In genomic region chr9:95749461-95749928, GRCm38 (mm10) we compare ENCODE assay signal across 7 mouse cellular contexts. TPM values are rescaled to one million over a fixed set of nuclear protein-coding genes. Genes with fewer than 3 reads are reported as not detected.
DNase-seq lines count a peak whose midpoint lies in the region; ATAC-seq and TF ChIP-seq lines count a peak whose summit lies in the region.

No protein-coding gene starts in this region.

- no peaks in the 10 kb centered on the region for H3K36me3 ChIP-seq in heart, embryonic 13.5 days
- H3K36me3 ChIP-seq in lung, postnatal 0 days (ENCODE audit: insufficient read depth, low read length) = no peaks in the 10 kb centered on the region
- H3K36me3 ChIP-seq in stomach, embryonic 15.5 days = no peaks in the 10 kb centered on the region

- TF ChIP-seq EP300 in lung, postnatal 0 days (IDR thresholded peaks at IDR 0.05) = no peak

- H3K27me3 ChIP-seq in heart, embryonic 13.5 days (replicated peaks) = peaks cover 26% of the 10 kb centered on the region
- H3K27me3 ChIP-seq in lung, postnatal 0 days (replicated peaks; ENCODE audit: insufficient read depth, low read length) = peaks cover 4% of the 10 kb centered on the region; the same call in 1 of the 2 replicates
- peaks cover 6% of the 10 kb centered on the region; the same call in 1 of the 2 replicates for H3K27me3 ChIP-seq in stomach, embryonic 15.5 days (replicated peaks)

- WGBS in heart, embryonic 13.5 days = 2% methylated on average over 19 of the region's 34 CpGs
- WGBS in lung, postnatal 0 days = 3% methylated on average over 27 of the region's 34 CpGs
- WGBS in stomach, embryonic 15.5 days = 3% methylated on average over 33 of the region's 34 CpGs

- H3K4me3 ChIP-seq in heart, embryonic 13.5 days = peak overlapping the region; percentile 89
- H3K4me3 ChIP-seq in lung, postnatal 0 days (ENCODE audit: low read depth, low read length) = peak overlapping the region; percentile 80
- peak overlapping the region; percentile 79 for H3K4me3 ChIP-seq in stomach, embryonic 15.5 days (replicated peaks)

- H3K9me3 ChIP-seq in heart, embryonic 13.5 days = no peaks in the 10 kb centered on the region
- H3K9me3 ChIP-seq in lung, postnatal 0 days (ENCODE audit: low read length) = no peaks in the 10 kb centered on the region
- no peaks in the 10 kb centered on the region for H3K9me3 ChIP-seq in stomach, embryonic 15.5 days

- peaks cover 8% of the 10 kb centered on the region for H3K4me1 ChIP-seq in heart, embryonic 13.5 days
- no peaks in the 10 kb centered on the region for H3K4me1 ChIP-seq in lung, postnatal 0 days (ENCODE audit: insufficient read depth, low read depth, low read length)
- peaks cover 10% of the 10 kb centered on the region; the same call in 1 of the 2 replicates for H3K4me1 ChIP-seq in stomach, embryonic 15.5 days

- peak; percentile 5 to 14 for DNase-seq in B cell, adult 2 months
- DNase-seq in ES-CJ7 (ENCODE audit: low read depth, low spot score) = peak; percentile 24
- peak; percentile 20 for DNase-seq in embryo, embryonic 11 days
- peak; percentile 29 for DNase-seq in kidney, postnatal 10 days
- DNase-seq in lung, postnatal 0 days (ENCODE audit: low spot score) = peak; percentile 6

- TF ChIP-seq CTCF in lung, postnatal 0 days (IDR thresholded peaks at IDR 0.05) = no peak

- no peak overlapping the region for H3K27ac ChIP-seq in heart, embryonic 13.5 days (replicated peaks)
- 0 out of 2 replicates have a peak overlapping the region, but pooled peaks have one; percentile 51 for H3K27ac ChIP-seq in lung, postnatal 0 days (ENCODE audit: low read length)
- no peak overlapping the region for H3K27ac ChIP-seq in stomach, embryonic 15.5 days

- peak overlapping the region; percentile 87 for H3K4me2 ChIP-seq in heart, embryonic 13.5 days
- peak overlapping the region; percentile 95 for H3K4me2 ChIP-seq in lung, postnatal 0 days (replicated peaks; ENCODE audit: low read depth, low read length)
- peak overlapping the region; percentile 97 for H3K4me2 ChIP-seq in stomach, embryonic 15.5 days

- ATAC-seq in heart, embryonic 13.5 days (ENCODE audit: extremely low read depth, insufficient number of reproducible peaks, low FRiP score, low TSS enrichment) = peak; percentile 54; the same call in 1 of the 2 replicates
- ATAC-seq in lung, postnatal 0 days = peak; percentile 47
- peak; percentile 44; the same call in 1 of the 2 replicates for ATAC-seq in stomach, embryonic 15.5 days (ENCODE audit: insufficient read depth, low FRiP score, low read depth)

- peak overlapping the region; percentile 91 for H3K9ac ChIP-seq in heart, embryonic 13.5 days
- peak overlapping the region; percentile 83 for H3K9ac ChIP-seq in lung, postnatal 0 days (replicated peaks; ENCODE audit: low read depth)
- H3K9ac ChIP-seq in stomach, embryonic 15.5 days = peak overlapping the region; percentile 74

RNA-seq across cellular contexts. Expression of gene Trpc1, which starts 0.7 kb away (rescaled TPM):
- polyA plus RNA-seq in heart, embryonic 13.5 days (2015; fragmentation: Nextera tagmentation; extraction: Ambion mirVana) = 1.8 and 2.1 TPM in 2 replicates
- 4.7 and 4.9 TPM in 2 replicates for polyA plus RNA-seq in lung, postnatal 0 days (2015; fragmentation: Nextera tagmentation; extraction: Ambion mirVana)
- 2.5 and 2.7 TPM in 2 replicates for polyA plus RNA-seq in stomach, embryonic 15.5 days (2015; fragmentation: Nextera tagmentation; extraction: Ambion mirVana)
